Mouse (Mus musculus) left cerebral cortex, adult 8-10 months (tissue): Measurements from ENCODE around the gene Sdhb. TPM values are rescaled to one million over a fixed set of nuclear protein-coding genes. Genes with fewer than 3 reads are reported as not detected.

ENCODE experiments used
- DNase-seq, 2 experiments: peaks; one replicate each; pipeline ENCODE4 v3.0.0; 2022; ENCODE audit warnings: low spot score in 2 of 2
- total RNA-seq, 4 experiments: library from RNA; stranded (reverse); gene quantifications; 2 replicates each; pipeline ENCODE4 v1.2.4; 2022

Sdhb gene
- 100 to 1,000 TPM; 186 to 203 (median 195) TPM for total RNA-seq

DNA sequence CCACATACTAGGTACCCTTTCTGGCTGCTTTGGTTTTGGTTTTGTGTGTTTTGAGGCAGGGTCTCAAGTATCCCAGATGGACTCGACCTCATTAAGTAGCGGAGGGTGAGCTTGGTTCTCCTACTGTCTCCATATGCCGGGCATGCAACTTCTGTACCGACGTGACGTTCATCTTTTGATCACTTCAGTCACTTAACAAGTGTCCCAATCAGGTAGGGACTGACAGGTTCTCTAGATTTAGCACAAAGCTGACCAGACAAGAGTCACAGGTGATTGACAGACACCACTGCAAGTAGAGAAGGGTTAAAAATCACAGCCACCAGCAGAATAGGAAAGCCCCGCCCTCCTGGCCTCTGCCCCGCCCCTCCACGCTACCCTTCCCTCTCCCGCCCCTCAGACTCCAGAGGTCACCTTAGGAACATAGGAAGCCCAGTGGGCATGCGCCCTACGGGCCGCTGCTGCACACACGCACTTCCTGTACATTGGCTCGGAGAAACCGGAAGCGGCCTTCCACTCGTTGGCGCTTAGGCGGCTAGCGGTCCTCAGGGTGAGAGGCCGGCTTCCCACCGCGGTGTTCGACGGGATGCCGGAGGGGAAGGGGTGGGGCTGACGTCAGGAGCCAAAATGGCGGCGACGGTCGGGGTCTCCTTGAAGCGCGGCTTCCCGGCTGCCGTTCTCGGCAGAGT lies at the start of gene Sdhb:
Sdhb (plus strand) TSS at position 423 of the 686 bp plus-strand sequence.
- DNase-seq = peak; percentile 81 to 98

DNA sequence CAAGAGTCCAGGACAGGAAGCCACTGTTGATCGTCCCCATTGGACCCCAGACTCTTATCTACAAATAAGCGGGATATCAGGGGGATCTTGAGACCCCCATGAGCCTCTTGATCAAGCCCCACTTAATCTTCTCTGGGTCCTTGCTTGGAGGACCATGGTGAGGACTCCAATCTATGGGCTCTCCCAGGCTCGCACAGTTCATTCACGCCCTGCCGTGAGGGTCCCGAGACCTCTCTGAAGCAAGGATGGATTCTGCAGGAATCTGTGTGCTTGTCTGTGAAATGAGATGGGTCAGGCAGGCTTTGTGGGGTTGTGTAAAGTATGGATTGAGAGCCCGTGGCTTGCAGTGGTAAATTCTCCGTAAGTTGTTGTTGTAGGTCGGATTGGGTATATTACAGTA lies 49.6 kb upstream of the Sdhb start:
- no peak for DNase-seq

DNA sequence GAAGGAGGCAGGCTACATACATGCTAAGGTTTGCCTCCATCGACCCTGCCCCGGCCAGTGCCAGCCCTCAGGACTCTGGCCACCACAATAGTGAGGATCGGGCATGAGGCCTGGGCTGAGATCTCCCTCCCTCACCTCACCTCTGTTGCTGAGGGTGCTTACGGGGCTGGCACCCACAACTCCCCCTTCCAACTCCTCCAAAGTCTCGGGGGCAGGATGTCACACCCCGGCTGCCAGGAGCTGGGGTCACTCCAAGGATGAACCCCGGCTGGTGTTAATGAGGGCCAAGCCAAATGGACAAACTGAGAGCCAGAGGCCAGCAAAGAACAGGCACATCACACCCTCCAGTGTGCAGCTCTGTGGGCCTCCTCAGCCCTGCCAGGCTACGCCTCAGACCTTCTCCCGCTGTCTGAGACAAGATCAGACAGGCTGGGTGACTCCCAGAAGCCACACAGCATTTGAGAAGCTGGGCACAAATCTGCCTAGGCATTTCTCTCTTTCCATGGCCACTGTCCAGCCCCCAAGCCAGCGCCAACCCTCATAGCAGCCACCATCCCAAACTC lies 48.7 kb upstream of the Sdhb start:
- DNase-seq = no peak

DNA sequence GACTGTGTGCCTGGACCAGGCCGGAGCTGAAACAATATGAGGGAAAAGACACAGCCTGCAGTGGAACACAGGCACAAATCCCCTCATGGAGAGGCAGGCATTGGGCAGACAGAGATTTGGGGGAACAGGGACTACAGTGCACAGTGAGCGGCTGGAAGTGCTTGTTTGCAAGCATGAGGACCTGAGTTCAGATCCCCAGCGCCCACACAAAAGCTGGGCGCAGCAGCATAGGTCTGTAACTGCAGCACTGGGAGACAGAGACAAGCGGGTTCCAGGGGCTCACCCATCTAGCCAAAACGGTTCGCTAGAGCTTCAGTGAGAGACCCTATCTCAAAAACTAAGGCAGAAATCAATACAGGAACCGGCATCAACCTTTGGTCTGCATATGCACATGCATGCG lies 47.4 kb upstream of the Sdhb start:
- no peak for DNase-seq

DNA sequence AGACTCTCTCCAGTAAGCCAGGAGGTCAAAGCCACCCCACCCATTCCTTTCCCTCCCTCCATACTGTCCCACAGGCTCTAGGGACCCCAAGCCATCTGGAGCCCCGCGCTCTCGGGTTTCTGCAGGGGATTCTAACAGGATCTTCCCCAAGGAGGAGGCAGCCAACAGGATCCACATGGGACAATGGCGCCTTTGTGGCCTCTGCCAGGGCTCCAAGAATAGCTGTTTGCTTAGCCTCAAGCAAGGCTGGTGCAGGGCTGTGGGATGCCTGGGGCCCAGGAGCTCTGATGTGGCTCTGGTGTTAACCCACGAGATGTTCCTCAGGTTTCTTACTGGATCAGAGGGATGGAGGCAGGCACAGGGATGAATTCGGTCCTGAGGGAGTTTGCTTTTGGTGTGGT lies 46.3 kb upstream of the Sdhb start:
- no peak for DNase-seq

DNA sequence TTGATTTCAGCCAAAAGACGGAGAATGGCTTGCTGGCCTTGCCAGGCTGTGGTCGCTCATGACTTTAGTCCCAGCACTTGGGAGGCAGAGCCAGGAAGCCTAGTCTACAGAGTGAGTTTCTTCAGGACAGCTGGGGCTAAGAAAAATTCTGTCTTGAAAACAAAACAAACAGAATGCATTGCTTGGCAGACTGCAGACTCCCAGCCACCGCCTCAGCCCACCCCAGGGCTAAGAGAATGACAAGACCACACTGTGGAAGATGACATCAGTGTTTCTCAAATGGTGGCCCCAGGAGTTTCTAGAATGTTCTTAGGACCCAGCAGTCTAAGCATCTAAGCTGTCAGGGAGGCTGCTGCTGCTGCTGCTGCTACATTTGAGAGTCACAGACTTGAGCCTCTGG lies 45.8 kb upstream of the Sdhb start:
- DNase-seq = no peak

DNA sequence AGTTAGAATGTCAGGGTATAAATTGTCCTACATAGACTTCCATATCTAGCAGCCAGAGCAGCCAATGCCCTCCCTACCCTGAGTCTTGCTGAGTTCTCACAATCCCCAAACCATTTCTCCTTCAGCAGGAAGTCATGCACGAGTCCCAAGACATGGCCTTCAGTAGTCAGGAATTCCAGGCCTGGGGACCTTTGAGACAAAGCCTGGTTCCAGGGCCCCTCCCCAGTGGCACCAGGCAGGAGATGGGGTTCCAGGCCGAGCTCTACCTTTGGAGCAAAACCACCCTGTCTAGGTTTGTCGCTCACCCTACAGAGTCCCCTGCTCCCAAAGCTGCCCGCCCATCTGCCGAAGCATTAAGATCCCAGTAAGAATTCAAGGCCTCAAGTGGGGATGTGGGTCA lies 44.7 kb upstream of the Sdhb start:
- no peak for DNase-seq

DNA sequence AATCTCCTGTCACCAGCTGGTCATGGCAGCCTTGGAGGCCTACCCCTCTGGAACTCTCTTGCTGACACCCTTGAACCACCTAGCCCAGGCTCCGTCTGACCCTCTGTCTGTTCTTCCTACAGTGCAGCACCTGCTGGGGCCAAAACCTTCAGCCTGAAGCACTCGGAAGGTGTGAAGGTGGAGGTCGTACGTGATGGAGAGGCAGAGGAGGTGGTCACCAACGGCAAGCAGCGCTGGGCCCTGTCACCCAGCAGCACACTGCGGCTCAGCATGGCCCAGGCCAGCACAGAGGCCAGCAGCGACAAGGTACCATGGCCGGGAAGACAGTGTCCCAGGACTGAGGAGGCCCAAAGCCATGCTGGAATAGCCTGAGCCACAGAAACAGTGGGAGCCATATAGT lies 43.6 kb upstream of the Sdhb start:
- no peak for DNase-seq

DNA sequence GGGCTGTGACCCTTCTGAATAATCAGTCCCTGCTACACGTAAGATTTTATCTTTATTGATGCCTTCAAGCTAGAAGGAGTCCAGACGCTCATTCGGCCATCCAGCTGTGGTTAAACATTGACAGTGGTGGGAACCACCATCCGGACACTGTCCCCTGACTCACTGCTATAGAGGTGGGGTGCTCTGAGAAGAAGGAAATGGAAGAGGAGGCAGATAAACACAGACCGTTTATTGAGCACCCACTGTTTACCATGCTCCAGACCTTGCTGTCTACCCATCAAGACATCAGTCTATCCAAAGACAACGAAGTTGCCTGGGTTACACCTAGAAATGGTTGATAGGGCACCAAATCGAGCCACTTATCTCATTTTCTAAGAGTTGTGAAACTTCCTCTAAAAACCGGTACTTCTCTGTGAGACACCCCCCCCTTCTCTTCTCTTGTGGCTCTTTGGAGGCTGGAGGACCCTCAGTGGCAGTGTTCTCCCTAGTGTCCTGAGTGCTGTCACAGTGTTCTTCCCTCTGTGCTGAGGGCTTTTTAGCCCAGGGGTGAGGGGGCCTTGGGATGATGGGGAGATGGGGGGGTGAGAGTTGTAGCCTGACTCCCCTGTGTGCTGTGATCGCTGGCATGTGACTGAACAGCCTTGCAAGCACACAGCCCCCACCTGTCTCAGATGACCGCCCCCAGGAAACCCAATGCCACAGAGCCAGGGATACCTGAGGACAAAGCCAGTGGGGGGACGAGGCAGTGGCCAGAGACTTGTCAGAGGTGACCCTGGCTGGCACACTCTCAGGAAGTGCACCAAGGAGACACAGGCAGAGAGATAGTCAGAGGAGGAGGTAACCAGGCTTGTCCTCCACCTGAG lies 40.8 kb upstream of the Sdhb start:
- DNase-seq = no peak

DNA sequence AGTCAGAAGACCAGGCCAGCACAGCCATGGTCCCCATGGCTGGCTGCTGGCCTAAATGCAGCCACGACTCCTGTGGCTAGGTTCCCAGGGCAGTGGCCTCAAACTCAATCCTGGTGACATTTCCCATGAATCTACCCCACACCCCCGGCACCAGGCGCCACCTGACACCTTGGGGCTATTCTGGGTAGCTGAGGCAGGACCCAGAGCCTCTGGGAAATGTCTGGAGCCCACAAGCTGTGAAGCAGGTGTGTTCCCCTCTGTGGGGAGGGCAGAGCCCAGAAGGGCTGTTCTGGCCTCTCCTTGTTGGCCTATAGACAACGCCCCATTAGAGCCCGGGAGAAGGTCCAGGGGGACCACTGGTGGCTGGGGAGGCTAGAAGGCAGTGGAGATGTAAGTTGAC lies 38.5 kb upstream of the Sdhb start:
- no peak for DNase-seq

DNA sequence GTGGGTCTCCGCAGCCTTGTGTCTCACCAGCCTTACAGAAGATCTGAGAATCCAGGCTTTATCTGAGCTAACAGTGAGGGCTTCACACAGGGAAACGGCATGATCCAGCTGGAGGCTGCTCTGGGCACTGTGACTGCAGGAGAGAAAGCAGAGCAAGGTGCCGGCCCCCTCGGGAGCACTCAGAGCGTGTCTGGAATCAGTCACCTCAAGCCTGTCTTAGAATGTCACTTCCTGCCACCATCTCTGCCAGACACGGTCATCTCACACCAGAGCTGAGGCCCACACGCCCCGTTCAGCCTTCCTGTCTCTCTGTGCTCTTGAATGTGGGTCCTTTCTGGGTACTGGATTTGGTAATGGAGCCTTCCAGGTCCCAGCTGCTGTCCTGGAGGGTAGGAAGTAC lies 35.4 kb upstream of the Sdhb start:
- DNase-seq = no peak

DNA sequence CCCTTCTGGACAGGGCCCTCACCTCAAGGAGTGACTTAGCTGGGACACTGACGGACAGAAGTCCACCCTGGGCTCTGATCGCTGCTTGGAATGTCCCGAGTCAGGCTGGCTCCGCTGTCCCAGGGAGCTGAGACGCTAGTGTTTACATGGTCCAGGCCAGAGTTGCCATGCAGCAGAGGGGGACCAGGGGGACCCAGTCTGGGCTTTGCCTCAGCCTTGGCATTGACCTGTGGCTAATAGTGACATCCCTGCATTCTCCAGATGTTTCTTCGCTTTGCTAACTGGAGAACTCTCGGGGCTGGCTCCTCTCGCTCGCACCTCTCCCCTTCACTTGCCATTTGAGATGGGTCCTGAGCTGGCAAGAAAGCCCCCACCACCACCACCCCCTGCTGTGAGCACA lies 32.7 kb upstream of the Sdhb start:
- DNase-seq = no peak

DNA sequence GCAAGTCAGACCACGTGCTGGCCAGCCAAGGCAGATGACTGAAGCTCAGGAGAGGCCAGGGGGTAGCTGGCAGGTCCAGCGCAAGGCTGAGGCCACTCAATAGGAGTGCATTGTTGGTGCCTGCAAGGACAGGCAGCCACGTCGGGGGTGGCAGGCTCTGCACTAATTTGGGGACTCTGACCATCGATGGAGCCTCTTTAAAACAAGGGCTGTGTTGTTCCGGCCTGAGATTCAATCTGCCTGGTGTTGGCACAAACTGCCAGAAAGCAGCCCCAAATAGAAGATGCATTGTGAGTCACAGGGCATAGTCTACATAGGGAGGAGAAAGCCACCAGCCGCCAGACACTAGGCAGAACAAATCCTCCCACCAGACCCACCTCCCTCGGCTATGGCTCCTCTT lies 31.3 kb upstream of the Sdhb start:
- DNase-seq = peak; percentile 32 to 86

DNA sequence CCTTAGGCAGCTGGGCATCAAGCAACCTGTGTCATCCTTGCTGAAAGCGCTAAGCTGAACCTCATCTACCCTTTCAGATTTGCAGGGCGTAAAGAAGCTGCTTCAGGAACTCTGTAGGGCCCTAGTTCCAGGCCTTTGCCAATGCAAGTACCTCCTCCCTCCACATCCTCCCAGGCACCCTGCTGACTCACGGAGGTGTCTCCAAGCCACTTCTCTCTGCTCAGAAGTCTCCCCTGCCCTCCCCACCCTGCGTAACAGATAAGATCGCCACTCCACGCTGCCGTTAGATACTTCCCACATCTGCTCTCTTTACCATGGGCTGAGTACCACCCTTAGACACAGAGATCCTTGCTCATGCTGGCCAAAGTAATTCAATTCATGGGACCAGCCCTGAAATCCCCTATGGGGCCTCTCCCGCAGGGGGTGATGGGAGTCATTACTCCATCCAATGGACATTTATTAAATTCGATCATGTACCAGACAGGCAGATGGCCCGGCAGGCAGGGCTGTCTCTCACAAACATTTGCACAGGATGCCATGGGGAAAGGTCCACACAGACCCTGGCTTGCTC lies 30.0 kb upstream of the Sdhb start:
- no peak for DNase-seq

DNA sequence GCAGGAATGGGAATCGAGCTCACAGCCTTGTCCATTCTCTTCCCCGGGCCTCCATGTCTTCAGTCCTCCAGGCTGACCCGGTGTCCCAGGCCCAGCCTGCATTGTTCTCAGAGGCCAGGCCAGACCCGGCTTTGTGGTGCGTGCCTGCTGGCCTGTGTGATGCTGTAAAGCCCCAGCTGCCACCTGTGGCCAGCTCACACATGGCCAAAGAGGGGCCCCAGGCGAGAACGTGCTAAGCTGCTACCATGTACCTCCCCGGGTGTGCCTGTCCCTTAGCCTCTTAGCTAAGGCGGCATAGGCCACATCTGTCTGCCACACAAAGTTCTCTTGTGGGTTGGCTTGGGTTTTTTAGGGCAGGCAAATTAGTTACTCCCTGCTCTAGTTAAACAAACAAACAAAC lies 25.4 kb upstream of the Sdhb start:
- DNase-seq = no peak

DNA sequence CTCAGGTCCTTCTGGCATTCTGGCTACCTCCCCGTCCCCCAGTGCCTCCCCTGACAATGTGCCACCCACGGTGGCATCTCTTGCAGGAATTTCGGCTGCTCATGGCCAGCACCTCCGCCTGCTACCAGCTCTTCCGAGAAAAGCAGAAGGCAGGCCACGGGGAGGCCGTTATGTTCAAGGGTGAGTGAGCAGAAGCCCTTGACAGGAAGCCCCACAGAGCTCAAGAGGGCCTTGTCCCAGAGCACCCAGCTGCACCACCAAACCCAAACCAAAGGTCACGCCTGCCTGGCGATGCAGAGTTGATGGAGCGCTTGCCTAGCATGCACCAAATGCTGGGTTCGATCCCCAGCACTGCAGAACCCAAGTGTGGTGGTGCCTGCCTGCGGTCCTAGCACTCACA lies 16.6 kb upstream of the Sdhb start:
- DNase-seq = no peak

DNA sequence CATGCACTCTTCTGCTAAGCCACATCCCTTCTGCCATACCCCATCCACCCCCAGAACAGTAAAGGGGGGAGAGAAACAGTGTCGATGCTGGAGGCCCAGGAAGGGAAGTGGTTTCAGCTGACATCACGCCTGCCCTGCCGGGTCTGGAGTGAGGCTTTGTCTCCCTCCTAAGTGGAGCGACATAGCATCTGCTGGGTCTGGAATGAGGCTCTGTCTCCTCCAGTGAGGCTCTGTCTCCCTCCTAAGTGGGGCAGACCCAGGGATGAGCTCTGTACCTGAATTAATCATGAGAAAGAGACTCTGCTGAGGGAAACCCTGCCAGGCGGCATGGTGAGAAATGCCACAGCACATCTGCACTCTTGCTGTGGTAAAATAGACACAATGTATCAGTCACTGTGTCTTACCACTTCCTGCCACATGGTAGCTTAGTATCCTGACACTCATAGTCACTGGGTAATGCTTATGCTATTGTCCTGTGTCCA lies 16.0 kb upstream of the Sdhb start:
- DNase-seq = no peak

DNA sequence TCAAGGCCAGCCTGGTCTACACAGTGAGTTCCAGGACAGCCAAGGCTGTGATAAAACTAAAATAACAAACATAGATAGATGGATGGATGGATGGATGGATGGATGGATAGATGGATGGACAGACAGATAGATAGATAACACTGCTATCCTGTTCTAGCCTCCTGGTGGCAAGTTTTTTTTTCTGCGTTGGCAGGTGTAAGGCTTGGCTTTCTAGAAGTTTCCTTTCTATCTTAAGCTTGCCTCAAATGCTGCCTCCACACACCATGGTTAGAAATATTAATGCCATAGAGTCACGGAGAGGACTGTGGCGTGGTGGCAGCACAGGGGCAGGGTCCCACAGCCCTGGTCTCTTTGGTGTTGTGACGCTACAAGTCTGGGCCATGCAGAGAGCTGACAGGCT lies 15.4 kb upstream of the Sdhb start:
- no peak for DNase-seq

DNA sequence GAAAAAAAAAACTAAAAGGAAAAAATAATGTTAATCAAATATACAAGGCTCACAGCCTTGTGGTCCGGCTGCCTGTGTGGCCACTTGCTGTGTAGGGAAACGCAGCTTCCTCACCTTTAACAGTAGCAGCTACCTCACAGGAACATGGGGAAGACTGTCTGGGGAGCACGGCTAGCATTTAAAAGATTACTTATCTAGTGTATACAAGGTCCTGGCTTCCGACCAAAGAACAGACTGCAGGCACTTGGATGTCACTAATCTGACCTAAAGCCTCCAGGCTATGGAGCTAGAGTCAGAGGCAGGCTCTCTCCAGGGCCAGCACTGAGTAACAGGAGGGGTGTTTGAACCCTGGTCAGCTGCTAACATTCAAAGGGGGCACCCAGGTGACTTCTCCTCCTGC lies 15.0 kb upstream of the Sdhb start:
- DNase-seq = no peak

DNA sequence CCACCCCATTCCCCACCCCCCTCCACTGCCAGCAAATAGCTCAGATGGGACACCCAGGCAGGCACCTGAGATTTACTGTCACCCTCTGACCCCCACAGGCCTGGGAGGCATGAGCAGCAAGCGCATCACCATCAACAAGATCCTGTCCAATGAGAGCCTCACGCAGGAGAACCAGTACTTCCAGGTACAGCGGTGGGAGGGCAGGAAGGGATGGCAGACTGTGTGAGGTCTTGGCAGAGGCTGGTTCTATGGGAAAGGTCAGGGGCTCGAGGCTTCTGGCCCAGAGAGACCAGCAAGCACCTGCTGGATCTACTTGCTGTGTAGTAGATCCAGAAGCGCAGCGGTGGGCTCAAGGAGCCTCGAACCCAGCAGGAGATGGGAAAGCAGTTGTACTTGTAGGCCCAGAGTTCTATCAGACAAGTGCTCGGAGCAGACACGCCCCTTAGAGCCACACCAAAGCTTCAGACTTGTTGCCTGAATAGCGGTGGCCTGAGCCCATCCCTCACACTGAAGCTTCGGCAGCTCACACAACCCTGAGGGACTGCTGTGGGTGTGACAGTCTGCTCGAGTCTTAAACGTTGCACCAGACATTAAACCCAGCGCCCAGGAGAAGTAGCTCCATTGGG lies 14.3 kb upstream of the Sdhb start:
- DNase-seq = no peak

DNA sequence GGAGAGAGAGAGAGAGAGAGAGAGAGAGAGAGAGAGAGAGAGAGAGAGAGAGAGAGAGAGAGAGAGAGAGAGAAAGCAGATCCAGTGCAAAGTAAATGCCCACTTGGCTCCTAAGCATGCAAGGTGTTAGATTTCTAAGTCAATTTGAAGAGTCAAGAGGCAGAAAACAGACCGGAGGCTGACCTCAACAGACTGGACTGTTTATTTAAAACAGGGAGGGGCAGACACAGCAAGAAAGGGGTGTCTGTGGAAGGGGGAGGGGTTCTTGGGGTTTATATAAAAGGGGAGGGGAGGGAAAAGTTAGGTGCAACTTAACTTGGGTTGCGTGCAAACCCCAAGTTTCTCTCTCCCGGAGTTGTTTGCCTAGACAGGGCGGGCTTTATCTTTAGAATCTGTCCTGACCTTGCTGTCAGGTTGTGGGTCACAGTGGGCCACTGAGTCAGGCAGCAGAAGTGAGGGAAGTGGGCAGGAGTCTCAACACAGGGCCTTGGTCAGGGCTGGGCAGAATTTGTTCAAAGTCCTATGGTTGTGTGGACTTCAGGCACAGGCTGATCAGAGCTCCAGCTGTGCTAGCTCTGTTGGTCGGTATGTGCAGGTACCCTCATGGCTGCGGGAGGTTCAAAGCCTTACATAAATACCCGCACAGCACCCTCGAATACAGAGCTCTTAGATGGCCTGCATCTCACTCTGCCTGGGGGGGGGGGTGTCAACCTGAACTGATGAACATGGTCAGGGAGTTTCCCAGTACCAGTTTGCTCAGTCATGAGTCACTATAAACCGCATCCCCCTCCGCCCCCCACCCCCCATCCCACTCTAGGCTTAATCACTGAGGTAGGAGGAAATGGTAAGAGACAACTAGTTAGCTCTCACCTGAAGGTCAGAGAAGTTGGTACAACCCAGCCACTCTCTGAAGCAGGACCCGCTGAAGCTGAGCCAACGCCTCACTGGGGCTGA lies 13.2 kb upstream of the Sdhb start:
- no peak for DNase-seq
